Mouse (Mus musculus): ENCODE data around the gene 2010300C02Rik. TPM values are rescaled to one million over a fixed set of nuclear protein-coding genes. Genes with fewer than 3 reads are reported as not detected.
"Not testable (repeated sequence)": the region's sequence is repeated elsewhere in the genome, so short reads cannot be mapped to it uniquely, and the experiment has no call there.

2010300C02Rik gene
- polyA plus RNA-seq, 1 experiment: 163 TPM

DNA sequence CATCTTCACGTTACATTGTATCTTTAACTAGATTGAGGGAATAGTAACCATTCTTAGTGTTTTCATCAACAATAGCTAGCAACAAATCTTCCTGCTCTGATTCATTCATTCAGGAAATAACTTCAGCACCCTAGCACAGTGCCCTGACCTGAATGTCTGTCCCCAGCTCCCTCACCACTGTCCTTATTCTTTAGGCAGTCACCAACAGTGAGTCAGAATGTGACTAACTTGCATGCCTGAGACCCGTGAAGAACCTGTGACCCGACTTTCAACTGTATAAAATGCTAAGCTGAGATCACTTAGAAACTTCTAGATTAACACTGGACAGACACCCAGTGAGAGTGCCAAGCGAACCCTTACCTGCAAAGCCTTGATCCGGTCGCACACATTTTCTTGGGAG, 88.4 kb downstream of the 2010300C02Rik start:
- DNase-seq (ENCODE audit: extremely low spot score in 1 of 2, low spot score in 1 of 2): no peak

DNA sequence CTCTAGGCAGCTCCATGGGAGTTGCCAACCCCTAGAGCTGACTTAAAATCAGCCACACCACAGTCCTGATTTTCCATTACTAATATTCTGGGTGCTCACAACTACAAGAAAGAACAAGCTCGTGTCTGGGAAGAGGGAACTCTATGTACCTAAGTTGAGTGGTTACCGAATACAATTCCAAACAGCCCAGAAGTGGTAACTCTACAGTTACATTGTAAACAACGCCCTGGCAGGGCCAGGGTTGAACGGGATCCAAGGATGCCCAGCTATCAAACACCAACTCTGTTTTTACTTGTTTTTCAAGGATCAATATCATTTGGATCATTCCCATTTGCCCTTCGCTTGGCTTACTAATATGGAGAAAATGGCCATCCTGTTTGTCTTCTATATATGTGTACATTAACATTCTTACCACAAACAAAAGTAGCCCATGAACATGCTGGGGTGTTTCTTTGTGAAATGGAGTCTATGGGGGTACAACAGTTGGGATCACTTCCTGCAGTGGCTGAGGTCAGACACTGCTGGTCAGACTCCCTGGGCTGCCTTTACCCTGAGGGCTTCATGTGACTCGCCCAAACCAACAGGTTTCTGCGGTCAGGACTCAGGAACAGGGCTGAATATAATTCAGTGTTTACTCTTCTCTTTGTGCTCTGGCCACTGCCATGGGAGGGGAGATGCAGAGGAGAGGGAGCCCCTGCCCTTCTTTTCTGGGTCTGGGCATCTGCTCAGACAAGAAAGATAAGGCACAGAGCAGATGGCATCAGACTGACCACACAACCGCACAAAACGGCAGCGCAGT, 89.3 kb downstream of the 2010300C02Rik start:
- DNase-seq (ENCODE audit: extremely low spot score in 1 of 2, low spot score in 1 of 2): no peak

DNA sequence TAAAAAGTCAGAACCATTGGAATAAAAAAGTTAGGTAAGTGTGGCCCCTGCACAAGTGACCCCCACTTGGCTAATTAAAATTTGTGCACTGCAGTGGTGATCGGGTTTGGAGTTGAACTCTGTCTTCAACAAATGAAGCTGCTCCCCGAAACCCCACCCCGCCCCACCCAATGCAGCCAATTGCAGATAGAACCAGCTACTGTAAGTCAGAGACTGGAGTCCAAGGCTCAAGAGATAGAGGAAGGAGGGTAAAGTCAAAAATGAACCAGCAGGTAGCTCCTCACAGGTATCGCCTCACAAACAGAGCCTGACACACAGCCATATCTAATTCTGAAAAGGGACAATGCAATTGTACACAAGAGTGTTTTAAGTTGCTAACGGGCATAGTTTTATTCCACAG, 90.0 kb downstream of the 2010300C02Rik start:
- no peak for DNase-seq (ENCODE audit: extremely low spot score in 1 of 2, low spot score in 1 of 2)

DNA sequence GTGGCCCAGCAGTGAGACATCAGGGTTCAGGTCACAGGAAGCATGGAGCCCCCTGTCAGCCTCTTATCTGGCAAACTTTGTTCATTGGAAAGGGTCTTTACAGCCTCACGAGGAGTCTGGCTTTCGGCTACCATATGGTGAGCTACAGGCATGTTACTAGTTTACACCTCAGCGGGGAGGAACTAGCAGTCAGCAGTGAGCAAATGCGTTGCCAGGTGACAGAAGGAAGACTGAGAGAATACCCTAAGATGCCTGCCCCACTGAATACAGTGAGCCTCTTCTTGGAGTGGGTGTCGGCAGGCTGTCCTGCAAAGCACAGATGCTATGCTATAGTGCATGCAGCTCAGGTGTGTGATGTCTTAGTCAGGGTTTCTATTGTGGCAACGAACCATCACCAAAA, 91.1 kb downstream of the 2010300C02Rik start:
- peak; percentile 43 to 60 for DNase-seq (ENCODE audit: extremely low spot score in 1 of 2, low spot score in 1 of 2)

DNA sequence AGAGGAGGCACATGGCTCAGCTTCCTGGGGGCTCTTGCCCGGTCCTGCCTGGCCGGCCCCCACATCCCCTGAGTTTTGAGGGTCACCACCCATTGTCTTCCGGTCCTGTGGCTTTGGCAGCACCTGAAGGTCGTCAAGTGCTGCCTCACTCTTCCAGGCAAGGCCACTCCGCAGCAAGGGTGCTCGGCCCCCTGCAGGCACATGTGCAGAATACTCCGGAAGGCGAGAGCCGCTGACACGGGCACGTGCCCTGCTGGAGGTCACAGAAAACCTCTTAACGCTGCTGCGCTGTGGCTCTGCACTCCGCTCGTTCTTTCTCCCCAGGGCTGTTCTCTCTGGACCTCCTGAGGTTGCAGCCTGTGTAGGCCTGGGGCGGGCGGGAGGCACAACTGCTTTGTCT, 95.7 kb downstream of the 2010300C02Rik start:
- no peak for DNase-seq (ENCODE audit: extremely low spot score in 1 of 2, low spot score in 1 of 2)

DNA sequence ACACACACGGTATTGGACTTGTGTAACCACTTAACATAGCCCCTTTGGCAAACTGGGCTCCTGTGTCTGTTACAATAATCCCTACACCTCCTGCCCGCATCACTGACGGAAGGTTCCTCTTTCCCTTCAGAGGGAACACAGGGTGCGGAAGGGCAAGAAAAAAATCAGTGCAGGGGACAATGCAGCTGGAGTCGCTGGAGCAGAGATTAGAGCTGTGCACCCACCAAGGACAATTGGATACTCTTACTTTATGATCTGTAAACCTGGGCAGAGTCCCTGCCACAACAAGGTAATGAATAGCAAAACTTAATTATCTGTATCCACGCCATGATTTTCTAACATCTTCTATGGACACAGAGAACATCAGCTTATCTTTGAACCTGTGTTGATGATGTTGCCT, 97.8 kb downstream of the 2010300C02Rik start:
- DNase-seq (ENCODE audit: extremely low spot score in 1 of 2, low spot score in 1 of 2): no peak

DNA sequence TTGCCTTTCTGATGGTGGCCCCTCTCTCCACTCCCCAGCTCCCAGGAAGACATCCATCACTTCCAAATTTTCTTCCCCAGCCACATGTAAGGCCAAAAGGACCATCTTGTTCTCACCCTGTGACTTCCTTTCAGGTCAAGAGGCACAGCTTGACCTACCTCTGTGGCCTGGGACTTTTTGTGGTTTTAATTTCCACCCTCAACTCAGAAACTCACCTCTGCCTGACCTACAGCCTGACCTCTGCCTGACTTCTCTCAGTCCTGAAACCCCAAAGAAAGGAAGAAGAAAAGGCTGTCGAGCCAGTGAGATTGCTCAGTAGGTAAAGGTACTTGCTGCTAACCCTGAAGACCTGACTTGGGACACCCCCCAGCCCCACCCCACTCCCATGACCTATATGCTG, 100.3 kb downstream of the 2010300C02Rik start:
- no peak for DNase-seq (ENCODE audit: extremely low spot score in 1 of 2, low spot score in 1 of 2)

DNA sequence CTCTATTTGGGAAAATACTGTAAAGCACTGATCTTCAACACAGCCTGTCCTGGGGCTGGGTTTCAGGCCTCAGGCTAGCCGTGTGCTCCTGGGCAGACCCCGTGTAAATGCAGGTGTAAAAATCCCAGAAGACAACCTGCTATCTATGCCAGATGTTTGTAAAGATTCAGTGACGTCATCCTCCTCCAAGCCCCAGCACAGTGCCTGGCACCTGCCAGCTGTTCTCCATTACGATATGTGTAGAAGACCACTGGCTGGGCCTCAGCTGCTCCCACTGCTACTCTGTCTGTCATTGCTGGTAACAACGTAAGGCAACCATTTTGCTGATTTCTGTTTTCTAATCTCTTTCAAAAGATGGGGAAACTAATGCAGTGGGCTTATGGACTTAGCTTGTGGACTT, 102.8 kb downstream of the 2010300C02Rik start:
- no peak for DNase-seq (ENCODE audit: extremely low spot score in 1 of 2, low spot score in 1 of 2)

DNA sequence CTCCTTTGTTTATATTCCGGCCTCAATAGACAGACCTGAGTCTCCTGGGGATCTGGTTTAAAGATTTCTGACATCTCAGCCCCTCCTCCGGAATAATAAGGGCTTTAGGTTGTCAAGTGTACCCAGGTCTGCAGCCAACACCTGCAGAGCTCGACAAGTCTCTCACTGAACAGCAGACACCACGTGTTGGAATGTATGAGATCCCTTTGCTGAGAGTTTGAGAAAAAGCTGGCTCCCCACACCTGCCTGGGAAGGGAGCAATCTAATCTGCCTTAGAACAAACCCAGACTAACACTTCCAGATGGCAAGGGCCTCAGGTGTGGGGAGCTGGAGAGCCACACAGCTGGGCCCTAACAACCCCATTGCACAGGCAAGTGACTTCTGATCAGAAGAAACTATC, 103.3 kb downstream of the 2010300C02Rik start:
- no peak for DNase-seq (ENCODE audit: extremely low spot score in 1 of 2, low spot score in 1 of 2)

DNA sequence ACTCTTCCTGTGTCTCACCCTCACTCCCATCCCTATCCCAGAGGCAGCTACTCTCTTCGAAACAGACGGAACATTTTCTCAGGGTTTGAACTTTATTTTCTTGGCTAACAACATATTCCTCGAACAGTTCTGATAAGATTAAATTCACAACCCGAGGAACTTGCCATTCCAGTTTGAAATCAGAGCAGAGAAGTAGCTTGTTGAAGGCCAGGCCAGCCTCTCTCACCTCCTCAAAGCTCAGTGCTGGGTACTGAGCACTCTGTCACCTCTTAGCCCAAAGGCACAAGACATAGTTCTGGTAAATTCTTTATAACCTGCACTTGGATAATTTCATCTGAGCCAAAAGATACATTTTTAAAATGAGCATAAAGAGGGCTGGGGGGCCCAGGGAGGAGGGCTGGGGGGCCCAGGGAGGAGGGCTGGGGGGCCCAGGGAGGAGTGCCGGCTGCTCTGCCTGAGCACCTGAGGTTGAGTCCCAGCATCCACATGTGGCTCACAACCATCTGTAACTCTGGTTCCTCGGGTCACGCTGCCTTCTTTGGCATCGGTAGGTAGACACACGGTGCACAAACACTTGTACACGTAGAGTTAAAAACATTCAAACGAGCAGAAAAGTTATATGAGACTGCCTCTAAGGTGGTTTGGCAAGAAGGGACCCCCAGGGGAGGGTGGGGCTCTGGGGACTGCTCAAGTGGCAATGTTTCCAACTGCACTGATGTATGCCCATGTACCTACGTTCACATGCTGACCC, 104.4 kb downstream of the 2010300C02Rik start:
- DNase-seq (ENCODE audit: extremely low spot score in 1 of 2, low spot score in 1 of 2): no peak

DNA sequence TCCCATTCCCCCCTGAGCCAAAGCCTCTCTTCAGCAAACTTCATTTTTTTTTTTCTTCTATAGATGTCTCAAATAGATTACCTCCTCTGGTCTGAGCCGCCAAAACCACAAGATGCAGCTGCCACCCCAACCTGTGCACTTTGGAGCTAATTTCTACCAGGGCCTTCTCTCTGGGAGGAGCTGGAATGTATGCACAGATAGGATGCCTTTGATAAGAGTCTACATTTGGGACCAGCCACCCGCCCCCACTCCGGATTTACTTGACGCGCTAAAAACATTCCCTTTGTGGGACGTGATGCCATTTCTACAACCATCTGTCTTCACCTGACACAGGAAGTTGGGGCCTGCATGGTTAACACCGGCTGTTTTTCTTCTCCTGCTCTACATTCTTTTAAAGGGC, 105.0 kb downstream of the 2010300C02Rik start:
- DNase-seq (ENCODE audit: extremely low spot score in 1 of 2, low spot score in 1 of 2): peak; percentile 46 to 65

DNA sequence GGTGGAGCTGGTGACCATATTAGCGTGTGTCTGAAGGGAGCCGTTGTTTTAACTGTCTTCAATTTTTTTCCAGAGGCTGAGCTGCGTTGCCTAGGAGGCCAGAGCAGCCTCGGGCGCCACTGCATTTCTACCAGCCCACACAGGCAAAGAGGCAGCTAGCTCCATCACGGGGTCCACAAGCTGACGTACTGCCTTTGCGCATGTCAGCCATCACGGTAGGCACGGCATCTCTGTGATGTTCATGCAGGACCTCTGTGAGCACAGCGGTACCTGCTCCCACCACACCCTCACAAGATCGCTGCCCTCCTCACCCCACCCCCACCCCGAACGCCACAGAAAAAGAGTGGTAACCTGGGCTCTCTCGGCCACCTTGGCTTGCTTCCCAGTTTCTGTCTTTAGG, 105.8 kb downstream of the 2010300C02Rik start:
- peak in 1 of 2 experiments; percentile 63 for DNase-seq (ENCODE audit: extremely low spot score in 1 of 2, low spot score in 1 of 2)

DNA sequence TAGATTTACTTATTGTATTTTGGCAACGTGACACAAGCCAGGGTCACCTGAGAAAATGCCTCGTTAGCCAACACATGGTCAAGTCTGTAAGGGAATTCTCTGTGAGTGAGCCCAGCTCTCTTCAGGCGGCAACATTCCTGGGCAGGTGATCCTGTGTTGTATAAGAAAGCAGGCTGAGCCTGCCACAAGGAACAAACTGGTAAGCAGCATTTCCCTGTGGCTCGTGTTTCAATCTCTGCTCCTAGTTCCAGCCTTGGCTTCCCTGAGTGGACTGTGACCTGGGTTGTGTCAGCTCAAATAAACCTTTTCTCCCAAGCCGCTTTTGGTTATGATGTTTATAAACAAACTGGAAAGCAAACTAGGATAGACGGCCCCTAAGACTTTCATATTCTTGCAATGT, 108.9 kb downstream of the 2010300C02Rik start:
- DNase-seq (ENCODE audit: extremely low spot score in 1 of 2, low spot score in 1 of 2): no peak

DNA sequence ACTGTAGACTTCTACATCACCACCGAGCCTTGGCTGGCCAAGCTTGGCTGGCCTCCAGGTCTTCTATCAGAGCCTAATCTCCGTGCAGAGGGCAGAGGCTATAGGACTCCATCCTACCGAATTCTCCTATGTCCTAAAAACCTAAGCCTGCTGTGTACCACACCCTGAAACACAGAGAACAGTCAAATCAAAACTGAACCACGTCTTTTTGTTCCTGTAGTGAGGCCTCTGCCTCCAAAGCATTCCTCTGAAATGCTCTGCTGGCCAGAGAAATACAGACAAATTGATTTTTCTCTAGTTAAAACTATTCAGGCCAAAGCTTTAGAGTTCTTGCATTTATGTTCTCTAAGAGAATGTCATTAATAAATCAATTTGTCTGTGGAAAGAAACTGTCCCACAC, 109.6 kb downstream of the 2010300C02Rik start:
- no peak for DNase-seq (ENCODE audit: extremely low spot score in 1 of 2, low spot score in 1 of 2)

DNA sequence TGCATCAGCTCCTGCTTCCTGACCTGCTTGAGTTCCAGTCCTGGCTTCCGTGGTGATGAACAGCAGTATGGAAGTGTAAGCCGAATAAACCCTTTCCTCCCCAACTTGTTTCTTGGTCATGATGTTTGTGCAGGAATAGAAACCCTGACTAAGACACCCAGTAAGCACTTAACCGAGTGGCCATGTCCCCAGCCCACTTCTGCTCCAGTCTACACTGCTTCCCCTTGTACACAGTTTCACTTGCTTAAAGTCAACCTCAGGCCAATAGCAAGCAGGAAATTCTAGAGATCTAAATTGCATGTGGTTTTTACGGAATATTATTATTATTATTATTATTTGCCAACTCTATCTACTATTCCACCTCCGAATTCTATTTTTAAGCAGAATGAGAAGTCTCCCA, 114.2 kb downstream of the 2010300C02Rik start:
- not testable (repeated sequence) for DNase-seq (ENCODE audit: extremely low spot score in 1 of 2, low spot score in 1 of 2)

DNA sequence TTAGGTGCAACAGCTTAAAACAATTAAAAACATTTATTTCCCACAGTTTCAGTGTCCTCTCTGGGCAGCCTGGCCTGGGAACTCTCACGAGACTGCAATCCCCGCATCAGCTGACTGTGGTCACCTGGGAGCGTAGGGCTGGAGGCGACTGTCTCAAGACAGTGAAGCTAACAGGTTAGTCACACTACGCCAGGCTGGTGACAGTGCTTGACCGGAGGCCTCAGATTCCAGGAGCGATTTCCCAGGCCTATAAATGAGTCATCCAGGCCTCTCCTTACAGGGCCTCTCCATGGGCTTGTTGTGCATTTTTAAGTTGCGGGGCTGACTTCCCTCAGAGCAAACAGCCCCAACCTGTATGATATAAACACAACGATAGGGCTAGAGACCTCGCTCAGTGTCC, 116.7 kb downstream of the 2010300C02Rik start:
- DNase-seq (ENCODE audit: extremely low spot score in 1 of 2, low spot score in 1 of 2): no peak

DNA sequence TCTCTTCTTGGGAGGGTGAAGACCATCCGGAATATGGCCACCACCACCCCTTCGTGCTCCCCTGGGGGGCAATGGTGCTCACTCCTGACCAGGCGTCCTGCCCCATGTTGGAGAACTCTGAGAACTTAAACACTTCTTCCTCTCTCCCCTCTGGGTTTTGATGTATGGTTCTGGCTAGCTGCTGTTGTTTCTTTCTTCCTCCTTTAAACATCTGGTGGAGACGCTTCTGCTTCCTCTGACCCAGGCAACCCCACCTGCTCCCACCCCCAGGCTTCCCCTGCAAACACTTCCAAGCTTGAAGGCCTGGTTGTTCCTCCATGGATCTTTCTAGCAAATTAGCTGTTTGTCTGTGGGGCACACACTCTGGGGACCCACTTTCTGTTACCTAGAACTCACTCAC, 117.6 kb downstream of the 2010300C02Rik start:
- no peak for DNase-seq (ENCODE audit: extremely low spot score in 1 of 2, low spot score in 1 of 2)

DNA sequence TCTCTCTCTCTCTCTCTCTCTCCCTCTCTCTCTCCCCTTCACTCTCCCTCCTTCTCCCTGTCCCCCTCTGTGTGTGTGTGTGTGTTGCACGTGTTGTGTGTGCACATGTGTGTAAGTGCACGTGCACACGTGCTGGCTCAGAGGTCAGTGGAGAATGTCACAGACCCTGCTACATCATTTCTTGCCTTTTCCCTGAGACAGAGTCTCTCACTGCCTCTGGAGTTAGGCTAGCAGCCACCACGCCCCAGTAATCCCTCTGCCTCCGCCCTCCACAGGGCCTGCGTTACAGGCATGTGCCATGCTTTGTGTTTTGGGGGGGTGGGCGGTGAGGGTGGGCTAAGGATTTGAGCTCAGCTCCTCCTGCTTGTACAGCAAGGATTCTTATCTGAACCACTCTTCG, 118.4 kb downstream of the 2010300C02Rik start:
- no peak for DNase-seq (ENCODE audit: extremely low spot score in 1 of 2, low spot score in 1 of 2)

DNA sequence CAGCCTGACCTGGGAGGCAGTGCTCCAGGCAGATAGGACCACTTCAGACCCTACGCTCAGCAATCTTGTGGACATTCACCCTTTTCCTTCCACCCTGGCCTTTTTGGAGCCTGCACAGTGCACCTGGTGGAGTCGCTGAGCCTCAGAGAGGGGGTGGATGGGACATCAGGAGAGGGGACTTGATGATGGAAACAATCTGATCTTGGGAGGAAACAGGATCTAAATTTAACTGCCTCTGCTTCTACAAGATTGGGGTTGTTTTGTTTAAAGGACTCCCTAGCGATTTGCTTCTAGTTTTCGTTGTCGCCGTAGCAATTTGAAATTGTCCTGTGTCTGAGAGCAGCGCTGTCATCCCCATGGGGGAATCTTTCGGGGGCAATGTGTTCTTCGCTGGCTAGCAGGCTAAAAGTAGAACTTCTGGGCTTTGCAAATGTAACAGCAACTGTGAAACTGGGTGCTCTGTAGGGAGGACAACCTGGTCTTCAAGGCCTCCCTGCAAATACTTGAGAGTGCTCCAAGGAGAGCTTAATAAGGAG, 119.2 kb downstream of the 2010300C02Rik start:
- no peak for DNase-seq (ENCODE audit: extremely low spot score in 1 of 2, low spot score in 1 of 2)

DNA sequence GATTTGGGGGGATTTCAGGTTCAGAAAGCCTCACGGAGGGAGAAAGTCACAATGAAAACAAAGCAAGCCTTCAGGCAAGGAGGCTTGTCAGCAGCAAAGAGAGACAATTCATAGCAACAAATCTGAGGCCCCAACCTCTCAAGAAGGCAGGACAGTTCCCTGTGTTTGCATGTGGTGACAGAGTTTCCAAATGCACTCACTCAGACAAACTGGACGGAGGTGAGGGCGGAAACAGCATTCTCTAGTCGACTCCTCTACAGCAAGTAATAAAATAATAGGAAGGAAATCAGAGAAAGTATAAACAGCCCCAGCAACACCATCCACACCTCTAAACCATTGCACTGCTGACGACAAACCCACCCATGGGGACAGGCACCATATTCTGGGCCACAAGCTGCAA, 120.9 kb downstream of the 2010300C02Rik start:
- no peak for DNase-seq (ENCODE audit: extremely low spot score in 1 of 2, low spot score in 1 of 2)

DNA sequence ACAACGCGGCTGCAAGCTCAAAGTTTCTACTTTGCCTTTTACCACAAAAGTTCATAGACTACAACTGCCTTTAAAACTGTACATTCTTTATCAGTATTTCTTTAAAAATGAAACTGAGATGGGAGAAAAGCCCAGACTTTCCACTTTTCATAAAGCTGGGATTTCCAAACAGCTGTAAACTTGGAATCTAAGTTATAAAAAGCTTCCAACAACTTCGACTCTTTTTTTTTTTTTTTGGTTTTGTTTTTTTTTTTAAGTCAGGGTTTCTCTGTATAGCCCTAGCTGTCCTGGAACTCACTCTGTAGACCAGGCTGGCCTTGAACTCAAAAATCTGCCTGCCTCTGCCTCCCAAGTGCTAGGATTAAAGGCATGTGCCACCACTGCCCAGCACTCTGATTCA, 125.1 kb downstream of the 2010300C02Rik start:
- not testable (repeated sequence) for DNase-seq (ENCODE audit: extremely low spot score in 1 of 2, low spot score in 1 of 2)

Data from frontal cortex, adult 2 months (tissue).